Mouse (Mus musculus): ENCODE measurements around the gene Fto. TPM values are rescaled to one million over a fixed set of nuclear protein-coding genes. Genes with fewer than 3 reads are reported as not detected.

The Fto gene
- polyA plus RNA-seq, 1 experiment from 2014 or later = 151 TPM

DNA sequence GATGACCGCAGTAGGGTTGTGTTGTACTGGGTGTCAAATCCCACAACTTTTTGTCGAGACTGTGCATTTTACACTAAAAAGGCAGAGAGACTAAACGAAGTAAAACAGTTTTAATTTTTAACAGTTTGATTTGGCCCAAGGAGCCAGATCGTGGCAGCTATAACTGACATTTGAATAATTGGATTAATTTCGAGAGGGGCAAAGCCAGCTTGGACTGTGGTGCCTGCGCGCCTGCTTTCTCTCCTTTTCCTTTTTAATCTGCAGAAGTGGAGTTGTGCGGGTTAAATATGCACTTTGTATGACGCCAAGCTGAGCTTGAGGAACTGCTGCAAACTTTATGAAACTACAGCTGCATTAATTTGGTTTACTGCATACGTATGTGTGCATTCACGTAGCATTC lies 239.3 kb downstream of the Fto start:
- Histone ChIP-seq H3K9me3 (ENCODE audit: control insufficient read depth, low read length) (no peaks in the 10 kb centered on the region), H3K4me3 (ENCODE audit: low read length) (no peak overlapping the region), H3K4me2 (ENCODE audit: low read length) (no peak overlapping the region), H3K36me3 (ENCODE audit: control insufficient read depth, insufficient read depth, low read length) (no peaks in the 10 kb centered on the region), H3K9ac (ENCODE audit: low read depth, low read length) (no peak overlapping the region), H3K27ac (ENCODE audit: low read depth, low read length) (no peak overlapping the region), H3K27me3 (replicated peaks; ENCODE audit: control insufficient read depth, insufficient read depth, low read length) (no peaks in the 10 kb centered on the region), H3K4me1 (ENCODE audit: control insufficient read depth, insufficient read depth, low read depth, low read length) (peaks cover 20% of the 10 kb centered on the region)
- ATAC-seq = no peak
- WGBS = 71% methylated on average over 11 of the region's 11 CpGs

DNA sequence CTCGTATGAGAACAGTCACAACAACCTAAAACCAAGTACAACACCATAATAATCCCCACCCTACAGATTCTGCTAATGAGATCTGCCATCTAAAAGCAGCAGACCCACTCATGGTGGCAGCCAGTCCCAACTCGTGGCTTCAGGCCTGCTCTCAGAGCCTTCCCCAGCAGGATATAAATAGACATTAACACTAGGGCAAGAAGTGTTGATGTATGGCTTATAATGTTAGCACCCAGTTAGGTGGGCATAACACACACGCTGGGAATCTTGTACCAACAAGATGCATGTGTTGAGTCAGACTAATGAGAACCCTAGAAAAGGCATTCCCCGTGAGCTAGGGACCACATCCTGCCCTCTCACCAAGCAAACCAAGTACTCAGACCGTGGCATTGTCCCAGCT lies 240.1 kb downstream of the Fto start:
- no peak for ATAC-seq
- H3K4me1 ChIP-seq (ENCODE audit: control insufficient read depth, insufficient read depth, low read depth, low read length) = peaks cover 20% of the 10 kb centered on the region
- no peak overlapping the region for H3K4me2 ChIP-seq (ENCODE audit: low read length)
- 67% methylated on average over 5 of the region's 5 CpGs for WGBS
- no peak overlapping the region for H3K27ac ChIP-seq (ENCODE audit: low read depth, low read length)
- H3K9me3 ChIP-seq (ENCODE audit: control insufficient read depth, low read length) = no peaks in the 10 kb centered on the region
- no peak overlapping the region for H3K9ac ChIP-seq (ENCODE audit: low read depth, low read length)
- H3K4me3 ChIP-seq (ENCODE audit: low read length) = no peak overlapping the region
- H3K36me3 ChIP-seq (ENCODE audit: control insufficient read depth, insufficient read depth, low read length) = no peaks in the 10 kb centered on the region
- no peaks in the 10 kb centered on the region for H3K27me3 ChIP-seq (replicated peaks; ENCODE audit: control insufficient read depth, insufficient read depth, low read length)

DNA sequence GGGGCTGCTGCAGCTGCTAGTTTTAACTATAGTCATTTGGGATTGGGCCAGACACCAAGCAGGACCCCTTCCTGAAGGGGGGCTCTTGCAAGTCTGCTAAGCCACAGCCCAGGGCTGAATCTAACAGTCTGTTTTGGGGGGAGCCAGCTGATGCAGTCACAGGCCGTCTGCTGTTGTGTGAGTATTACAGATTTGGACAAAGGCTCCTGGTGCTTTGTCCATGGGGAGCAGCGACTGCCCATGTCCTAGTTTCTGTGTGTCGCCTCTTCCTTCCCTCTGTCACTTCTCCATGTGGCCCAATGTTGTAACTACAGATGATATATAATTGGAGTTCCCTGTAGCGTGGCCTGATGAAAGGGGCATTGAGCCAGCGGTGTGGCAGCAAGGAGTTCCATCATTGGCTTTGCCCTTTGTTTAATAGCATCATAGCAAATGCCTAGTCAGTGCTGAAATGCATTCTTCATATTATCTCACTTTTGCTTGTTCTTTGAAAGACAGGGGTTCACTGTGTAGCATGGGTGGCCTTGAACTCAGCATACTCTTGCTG lies 243.8 kb downstream of the Fto start:
- Histone ChIP-seq H3K36me3 (ENCODE audit: control insufficient read depth, insufficient read depth, low read length) (no peaks in the 10 kb centered on the region), H3K9me3 (ENCODE audit: control insufficient read depth, low read length) (no peaks in the 10 kb centered on the region), H3K27ac (ENCODE audit: low read depth, low read length) (no peak overlapping the region), H3K4me2 (ENCODE audit: low read length) (no peak overlapping the region), H3K4me3 (ENCODE audit: low read length) (no peak overlapping the region), H3K9ac (ENCODE audit: low read depth, low read length) (no peak overlapping the region), H3K4me1 (ENCODE audit: control insufficient read depth, insufficient read depth, low read depth, low read length) (peaks cover 10% of the 10 kb centered on the region), H3K27me3 (replicated peaks; ENCODE audit: control insufficient read depth, insufficient read depth, low read length) (no peaks in the 10 kb centered on the region)
- 63% methylated on average over 5 of the region's 5 CpGs for WGBS
- ATAC-seq = no peak

GRCm38 (mm10) chr8:91558408-91558807 lies 245.1 kb downstream of the Fto start:
- no peak for ATAC-seq
- no peaks in the 10 kb centered on the region for H3K27me3 ChIP-seq (replicated peaks; ENCODE audit: control insufficient read depth, insufficient read depth, low read length)
- no peaks in the 10 kb centered on the region for H3K9me3 ChIP-seq (ENCODE audit: control insufficient read depth, low read length)
- 73% methylated on average over 6 of the region's 6 CpGs for WGBS
- peaks cover under 1% of the 10 kb centered on the region; the same call in 1 of the 2 replicates for H3K4me1 ChIP-seq (ENCODE audit: control insufficient read depth, insufficient read depth, low read depth, low read length)
- H3K4me2 ChIP-seq (ENCODE audit: low read length) = no peak overlapping the region
- H3K9ac ChIP-seq (ENCODE audit: low read depth, low read length) = no peak overlapping the region
- H3K36me3 ChIP-seq (ENCODE audit: control insufficient read depth, insufficient read depth, low read length) = no peaks in the 10 kb centered on the region
- H3K27ac ChIP-seq (ENCODE audit: low read depth, low read length) = no peak overlapping the region
- no peak overlapping the region for H3K4me3 ChIP-seq (ENCODE audit: low read length)

- Histone ChIP-seq H3K36me3 (ENCODE audit: control insufficient read depth, insufficient read depth, low read length) (no peaks in the 10 kb centered on the region), H3K27ac (ENCODE audit: low read depth, low read length) (no peak overlapping the region), H3K4me2 (ENCODE audit: low read length) (no peak overlapping the region), H3K9me3 (ENCODE audit: control insufficient read depth, low read length) (no peaks in the 10 kb centered on the region), H3K4me1 (ENCODE audit: control insufficient read depth, insufficient read depth, low read depth, low read length) (no peaks in the 10 kb centered on the region), H3K27me3 (replicated peaks; ENCODE audit: control insufficient read depth, insufficient read depth, low read length) (peaks cover 2% of the 10 kb centered on the region; the same call in 1 of the 2 replicates), H3K4me3 (ENCODE audit: low read length) (no peak overlapping the region), H3K9ac (ENCODE audit: low read depth, low read length) (no peak overlapping the region)
- 76% methylated on average over 6 of the region's 6 CpGs for WGBS
- no peak for ATAC-seq
Measured at GRCm38 (mm10) chr8:91560017-91560591, 246.8 kb downstream of the Fto start.

- 94% methylated on average over 4 of the region's 4 CpGs for WGBS
- ATAC-seq = no peak
- Histone ChIP-seq H3K4me1 (ENCODE audit: control insufficient read depth, insufficient read depth, low read depth, low read length) (peaks cover 3% of the 10 kb centered on the region; the same call in 1 of the 2 replicates), H3K9ac (ENCODE audit: low read depth, low read length) (no peak overlapping the region), H3K4me2 (ENCODE audit: low read length) (no peak overlapping the region), H3K27ac (ENCODE audit: low read depth, low read length) (no peak overlapping the region), H3K36me3 (ENCODE audit: control insufficient read depth, insufficient read depth, low read length) (no peaks in the 10 kb centered on the region), H3K4me3 (ENCODE audit: low read length) (no peak overlapping the region), H3K9me3 (ENCODE audit: control insufficient read depth, low read length) (no peaks in the 10 kb centered on the region), H3K27me3 (replicated peaks; ENCODE audit: control insufficient read depth, insufficient read depth, low read length) (peaks cover 2% of the 10 kb centered on the region; the same call in 1 of the 2 replicates)
Measured at GRCm38 (mm10) chr8:91561241-91561640, 247.9 kb downstream of the Fto start.

- 66% methylated on average over 7 of the region's 7 CpGs for WGBS
- Histone ChIP-seq H3K4me1 (ENCODE audit: control insufficient read depth, insufficient read depth, low read depth, low read length) (peaks cover 12% of the 10 kb centered on the region), H3K36me3 (ENCODE audit: control insufficient read depth, insufficient read depth, low read length) (no peaks in the 10 kb centered on the region), H3K4me3 (ENCODE audit: low read length) (no peak overlapping the region), H3K27me3 (replicated peaks; ENCODE audit: control insufficient read depth, insufficient read depth, low read length) (peaks cover 2% of the 10 kb centered on the region; the same call in 1 of the 2 replicates), H3K4me2 (ENCODE audit: low read length) (no peak overlapping the region), H3K9ac (ENCODE audit: low read depth, low read length) (no peak overlapping the region), H3K27ac (ENCODE audit: low read depth, low read length) (no peak overlapping the region), H3K9me3 (ENCODE audit: control insufficient read depth, low read length) (no peaks in the 10 kb centered on the region)
- ATAC-seq = no peak
Measured at GRCm38 (mm10) chr8:91562600-91562999, 249.3 kb downstream of the Fto start.

GRCm38 (mm10) chr8:91563326-91563725 lies 250.0 kb downstream of the Fto start:
- Histone ChIP-seq H3K27ac (ENCODE audit: low read depth, low read length) (no peak overlapping the region), H3K9me3 (ENCODE audit: control insufficient read depth, low read length) (no peaks in the 10 kb centered on the region), H3K4me1 (ENCODE audit: control insufficient read depth, insufficient read depth, low read depth, low read length) (peaks cover 12% of the 10 kb centered on the region), H3K27me3 (replicated peaks; ENCODE audit: control insufficient read depth, insufficient read depth, low read length) (peaks cover 2% of the 10 kb centered on the region; the same call in 1 of the 2 replicates), H3K9ac (ENCODE audit: low read depth, low read length) (no peak overlapping the region), H3K36me3 (ENCODE audit: control insufficient read depth, insufficient read depth, low read length) (no peaks in the 10 kb centered on the region), H3K4me2 (ENCODE audit: low read length) (no peak overlapping the region), H3K4me3 (ENCODE audit: low read length) (no peak overlapping the region)
- 82% methylated on average over 3 of the region's 3 CpGs for WGBS
- ATAC-seq = no peak

DNA sequence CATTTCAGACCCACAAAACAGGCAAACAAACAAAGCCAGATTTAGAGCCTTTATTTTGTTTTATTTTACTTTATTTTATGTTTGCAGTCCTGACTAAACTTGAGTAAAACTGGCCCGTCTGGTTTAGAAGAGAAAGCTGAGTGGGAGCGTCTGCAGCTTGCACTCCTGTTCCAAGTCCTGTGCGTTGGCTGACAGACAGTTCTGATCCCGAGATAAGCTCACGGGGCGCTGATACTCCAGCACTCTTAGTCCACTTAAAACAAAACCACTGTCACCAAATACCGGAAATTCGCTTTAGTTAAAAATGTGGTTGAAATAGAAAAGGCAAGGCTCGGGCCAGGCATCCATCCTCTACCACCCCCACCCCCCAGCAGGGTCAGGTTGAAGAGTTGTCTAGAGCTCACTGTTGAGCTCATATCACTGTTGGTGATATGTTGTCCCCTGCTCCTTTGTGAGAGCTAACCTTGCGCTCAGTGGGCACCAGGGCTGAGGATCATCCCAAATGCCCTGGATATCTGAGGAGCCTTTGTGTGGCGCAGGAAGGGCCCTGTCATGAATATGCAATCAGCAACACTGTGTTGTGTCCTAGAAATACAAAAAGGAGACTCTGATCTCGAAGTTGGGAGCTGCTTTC lies 252.7 kb downstream of the Fto start:
- Histone ChIP-seq H3K27ac (ENCODE audit: low read depth, low read length) (peak overlapping the region; percentile 57), H3K9ac (ENCODE audit: low read depth, low read length) (no peak overlapping the region), H3K4me1 (ENCODE audit: control insufficient read depth, insufficient read depth, low read depth, low read length) (peaks cover 12% of the 10 kb centered on the region), H3K4me2 (ENCODE audit: low read length) (no peak overlapping the region), H3K9me3 (ENCODE audit: control insufficient read depth, low read length) (no peaks in the 10 kb centered on the region), H3K4me3 (ENCODE audit: low read length) (no peak overlapping the region), H3K27me3 (replicated peaks; ENCODE audit: control insufficient read depth, insufficient read depth, low read length) (peaks cover 2% of the 10 kb centered on the region; the same call in 1 of the 2 replicates), H3K36me3 (ENCODE audit: control insufficient read depth, insufficient read depth, low read length) (no peaks in the 10 kb centered on the region)
- WGBS = 36% methylated on average over 12 of the region's 12 CpGs
- ATAC-seq = peak; percentile 63

Data from hindbrain, embryonic 16.5 days (tissue).